Mouse (Mus musculus) mouse embryonic stem cell (cell line): ENCODE measurements around the gene Cfap69.

Experiments
- in situ Hi-C, 2 experiments: fragments of 300-500 bp; cut with MboI; formaldehyde crosslinking; loops; 1 replicate in 1 of 2; 3 replicates in 1 of 2; pipeline ENCODE4 v1.14.3; 2019 to 2020; ENCODE audit warnings: low sequenced_read_pairs in 2 of 2, low pct_unique_long_range_greater_than_20kb in 1 of 2, mixed read lengths in 1 of 2; ENCODE audit not compliant: unreplicated experiment in 1 of 2

Cfap69 gene

GRCm38 (mm10) chr5:5664371-5664926, 410 bp upstream of the Cfap69 start:
- in situ Hi-C loops, result no loop called here

GRCm38 (mm10) chr5:5663057-5663456, 982 bp downstream of the Cfap69 start:
- in situ Hi-C loops, result no loop called here

- in situ Hi-C loops, result no loop called here
Measured at GRCm38 (mm10) chr5:5658680-5659079, 5.4 kb downstream of the Cfap69 start.

GRCm38 (mm10) chr5:5657932-5658331, 6.1 kb downstream of the Cfap69 start:
- in situ Hi-C loops, result no loop called here

- in situ Hi-C loops, result no loop called here
Measured at GRCm38 (mm10) chr5:5648817-5649569, 15.0 kb downstream of the Cfap69 start.

- in situ Hi-C loops, result no loop called here
Measured at GRCm38 (mm10) chr5:5646173-5646572, 17.9 kb downstream of the Cfap69 start.

- in situ Hi-C loops, result no loop called here
Measured at GRCm38 (mm10) chr5:5638496-5638895, 25.5 kb downstream of the Cfap69 start.

- in situ Hi-C loops, result no loop called here
Measured at GRCm38 (mm10) chr5:5625491-5625890, 38.5 kb downstream of the Cfap69 start.

- in situ Hi-C loops, result no loop called here
Measured at GRCm38 (mm10) chr5:5618329-5618728, 45.7 kb downstream of the Cfap69 start.

GRCm38 (mm10) chr5:5610540-5610939, 53.5 kb downstream of the Cfap69 start:
- in situ Hi-C loops, result no loop called here

- in situ Hi-C loops, result no loop called here
Measured at GRCm38 (mm10) chr5:5587686-5588085, 76.4 kb downstream of the Cfap69 start.

- in situ Hi-C loops, result no loop called here
Measured at GRCm38 (mm10) chr5:5573749-5574317, 90.2 kb downstream of the Cfap69 start, which contains the start of gene Gm8773. Gm8773 (plus strand) TSS chr5:5573799.

GRCm38 (mm10) chr5:5562435-5562834, 101.6 kb downstream of the Cfap69 start:
- in situ Hi-C loops, result no loop called here

GRCm38 (mm10) chr5:5561041-5561706, 102.9 kb downstream of the Cfap69 start:
- in situ Hi-C loops, result no loop called here

GRCm38 (mm10) chr5:5559798-5560197, 104.2 kb downstream of the Cfap69 start:
- in situ Hi-C loops, result no loop called here

- in situ Hi-C loops, result no loop called here
Measured at GRCm38 (mm10) chr5:5559079-5559740, 104.8 kb downstream of the Cfap69 start, which contains the start of gene Gtpbp10. Gtpbp10 (minus strand) TSS chr5:5559538.

GRCm38 (mm10) chr5:5551110-5551509, 112.9 kb downstream of the Cfap69 start:
- in situ Hi-C loops, result no loop called here

- in situ Hi-C loops, result no loop called here
Measured at GRCm38 (mm10) chr5:5540385-5540784, 123.7 kb downstream of the Cfap69 start.

GRCm38 (mm10) chr5:5539771-5540170, 124.3 kb downstream of the Cfap69 start:
- in situ Hi-C loops, result no loop called here
